Mouse (Mus musculus) lung, adult 2 months (tissue): Measurements from ENCODE around the gene Eif4b.

ENCODE experiments used
- CTCF ChIP-seq: fragments of 200-500 bp; IDR thresholded peaks from 2 replicates; pipeline ENCODE4 v1.5.1; 2011; ENCODE audit warnings: mild to moderate bottlenecking, low read length, control low read depth; ENCODE audit not compliant: insufficient read depth
- POLR2A ChIP-seq: fragments of 200-500 bp; IDR thresholded peaks from 2 replicates; pipeline ENCODE4 v1.6.1; 2011; ENCODE audit warnings: low read depth, mild to moderate bottlenecking, control low read depth, low read length, borderline replicate concordance; ENCODE audit errors: extremely low read depth

- TF ChIP-seq CTCF (peak; percentile 61), POLR2A (peak; percentile 20; the same call in 1 of the 2 replicates)
Measured at GRCm38 (mm10) chr15:102107689-102108573, 34.4 kb downstream of the Eif4b start.
